Mouse (Mus musculus) heart, postnatal 10 days (tissue): ENCODE measurements around the gene Tex44. TPM values are rescaled to one million over a fixed set of nuclear protein-coding genes. Genes with fewer than 3 reads are reported as not detected.

ENCODE experiments used
- DNase-seq, 2 experiments: peaks; one replicate each; pipeline ENCODE4 v3.0.0; 2021
- intact Hi-C: fragments of 180-260 bp; cut with DNase I; formaldehyde crosslinking; loops from one replicate; pipeline ENCODE4 v1.15.1; 2025
- total RNA-seq, 2 experiments: library from RNA; stranded (reverse); gene quantifications; 2 replicates each; pipeline ENCODE4 v1.2.3; 2021

Tex44 gene
- total RNA-seq: not detected

DNA sequence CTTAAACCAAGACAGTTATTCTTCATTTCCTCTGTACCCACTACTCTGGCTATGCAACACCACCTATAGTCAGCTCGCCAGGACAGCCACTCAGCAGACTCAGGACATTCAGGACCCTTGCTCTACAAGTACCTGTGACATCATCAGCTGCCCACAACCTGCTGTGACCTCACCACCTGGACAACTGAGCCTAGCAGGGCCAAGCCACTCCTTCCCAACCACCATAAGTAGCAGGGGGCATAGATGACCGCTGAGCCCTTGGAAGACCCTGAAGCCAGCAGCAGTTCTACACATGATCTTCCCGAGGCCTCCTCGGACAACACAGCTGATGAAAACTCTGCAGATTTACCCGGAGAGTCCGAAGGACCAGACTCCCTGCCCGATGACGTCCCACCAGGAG lies at the start of gene Tex44, which contains the start of gene Nmur1:
TSS of gene Tex44 (plus strand) at position 202 of the 400 bp plus-strand sequence.
TSS of gene Nmur1 (minus strand) at position 101 of the 400 bp plus-strand sequence.
- intact Hi-C loops: no loop called here
- no peak for DNase-seq

DNA sequence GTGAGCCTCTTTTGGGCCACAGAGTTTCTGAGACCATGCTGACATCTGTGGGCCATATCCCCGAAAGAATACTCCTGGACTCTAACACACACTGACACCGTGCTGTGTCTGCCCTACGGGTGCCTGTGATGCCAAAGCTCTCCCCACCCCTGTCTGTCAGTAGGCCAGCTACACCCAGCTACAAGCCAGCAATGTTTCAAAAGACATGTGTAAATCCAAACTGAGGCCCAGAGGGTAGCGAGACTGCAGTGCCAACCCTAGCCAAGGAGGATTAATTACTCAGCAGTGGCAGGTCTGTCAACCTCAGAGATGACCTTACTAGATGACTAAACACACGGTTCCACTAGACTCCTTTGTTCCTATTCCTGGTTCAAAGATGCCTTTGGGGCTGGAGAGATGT lies 49.8 kb upstream of the Tex44 start:
- no peak for DNase-seq
- intact Hi-C loops: no loop called here

DNA sequence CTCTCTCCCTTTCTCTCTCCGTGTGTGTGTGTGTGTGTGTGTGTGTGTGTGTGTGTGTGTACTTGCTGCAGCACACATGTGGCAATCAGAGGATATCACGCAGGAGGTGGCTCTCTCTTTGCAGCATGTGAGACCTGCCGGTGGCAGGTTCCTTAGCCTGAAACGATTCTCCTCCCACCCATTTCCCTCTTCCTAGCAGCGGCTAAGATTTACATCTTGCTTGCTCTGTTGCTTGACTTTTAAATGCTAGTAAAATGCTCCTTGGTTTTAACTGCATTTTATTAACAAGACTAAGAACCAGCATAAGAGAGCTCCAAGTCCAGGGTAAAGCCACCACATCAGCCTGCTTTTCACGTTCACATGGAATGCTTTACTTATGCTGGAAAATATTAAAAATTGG lies 47.5 kb upstream of the Tex44 start:
- intact Hi-C loops: no loop called here
- DNase-seq: no peak

- intact Hi-C loops: no loop called here
- peak; percentile 36 to 52 for DNase-seq
Measured at GRCm38 (mm10) chr1:86379161-86379569, 47.0 kb upstream of the Tex44 start.

GRCm38 (mm10) chr1:86381027-86381426 lies 45.1 kb upstream of the Tex44 start:
- intact Hi-C loops: no loop called here
- DNase-seq: peak; percentile 45 to 72

DNA sequence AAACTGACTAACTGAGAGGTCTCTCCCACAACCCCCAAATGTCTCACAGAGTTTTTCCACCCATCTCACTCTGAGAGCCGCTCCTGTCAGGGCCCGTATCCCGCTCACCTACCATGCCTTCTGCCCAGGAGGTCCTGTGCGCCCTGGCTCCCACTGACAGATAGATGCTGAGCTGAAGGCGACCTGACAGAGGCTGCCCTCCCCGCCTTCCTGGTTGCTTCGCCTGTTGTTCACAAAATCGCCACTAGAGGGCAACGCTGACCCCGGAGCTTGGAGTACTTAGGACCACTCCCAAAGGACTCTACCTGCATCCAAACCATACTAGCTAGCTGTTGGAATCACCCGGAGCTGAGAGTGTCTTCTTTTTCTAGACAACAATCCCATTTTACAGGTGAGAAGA lies 36.9 kb upstream of the Tex44 start:
- peak; percentile 76 to 86 for DNase-seq
- intact Hi-C loops: loop anchor here (2.0 kb wide), 1 partner anchor 42 kb away; no protein-coding TSS in a partner anchor

DNA sequence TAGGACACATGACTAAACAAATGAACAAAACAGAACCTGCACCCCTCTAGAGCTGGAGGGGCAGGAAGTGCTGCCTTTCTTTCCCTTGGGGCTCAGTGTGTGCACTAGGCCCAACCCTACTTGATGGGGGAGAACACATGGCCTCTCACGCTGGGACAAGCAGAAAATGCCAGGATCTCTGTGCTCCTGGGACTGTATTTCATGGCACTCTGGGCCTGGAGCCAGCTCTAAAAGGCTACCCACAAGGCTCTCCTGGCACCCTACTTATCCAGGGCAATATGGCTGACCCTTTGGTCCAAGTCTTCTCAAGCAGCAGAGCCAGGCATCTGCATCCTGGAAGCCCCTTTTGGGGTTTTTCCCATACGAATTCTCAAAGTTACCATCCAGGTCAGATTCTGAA lies 34.7 kb upstream of the Tex44 start:
- intact Hi-C loops: no loop called here
- DNase-seq: no peak

- intact Hi-C loops: no loop called here
- DNase-seq: no peak
Measured at GRCm38 (mm10) chr1:86393219-86393618, 32.9 kb upstream of the Tex44 start.

DNA sequence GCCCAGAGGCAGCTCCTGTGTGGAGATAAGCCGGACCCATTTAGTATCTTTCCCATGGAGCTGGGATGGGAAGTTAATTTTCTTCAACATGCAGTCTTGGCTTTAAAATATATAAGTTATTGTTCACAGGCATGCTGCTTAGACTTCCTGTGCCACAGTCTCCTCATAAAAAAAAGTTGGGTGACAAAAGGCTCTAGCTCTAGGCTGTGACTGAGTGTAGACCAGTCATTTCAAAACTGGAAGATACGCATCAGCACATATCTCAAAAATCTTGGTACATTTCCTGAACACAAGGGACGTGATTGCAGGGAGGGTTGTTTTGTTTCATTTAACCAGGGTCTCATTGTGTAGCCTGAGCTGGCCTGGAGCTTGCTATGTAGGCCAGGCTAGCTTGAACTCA lies 31.9 kb upstream of the Tex44 start:
- DNase-seq: no peak
- intact Hi-C loops: no loop called here

DNA sequence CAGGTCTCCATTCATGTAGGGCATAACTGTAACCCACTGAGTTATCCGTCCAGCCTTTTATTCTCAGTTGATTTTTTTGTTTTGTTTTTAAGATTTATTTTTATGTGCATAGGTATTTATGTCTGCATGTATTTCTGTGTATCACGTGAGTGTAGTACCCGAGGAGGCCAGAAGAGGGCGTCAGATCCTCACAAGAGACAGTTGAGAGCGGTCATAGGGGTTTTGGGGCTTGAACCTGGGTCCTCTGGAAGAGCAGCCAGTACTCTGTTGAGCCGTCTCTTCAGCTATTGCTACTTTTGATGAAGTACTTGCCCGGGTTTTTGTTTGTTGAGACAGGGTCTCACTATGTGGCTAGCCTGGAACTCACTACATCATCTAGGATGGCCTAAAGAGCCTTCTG lies 30.2 kb upstream of the Tex44 start:
- no peak for DNase-seq
- intact Hi-C loops: no loop called here

GRCm38 (mm10) chr1:86397621-86398020 lies 28.5 kb upstream of the Tex44 start:
- DNase-seq: no peak
- intact Hi-C loops: no loop called here

- intact Hi-C loops: no loop called here
- no peak for DNase-seq
Measured at GRCm38 (mm10) chr1:86398222-86398621, 27.9 kb upstream of the Tex44 start.

DNA sequence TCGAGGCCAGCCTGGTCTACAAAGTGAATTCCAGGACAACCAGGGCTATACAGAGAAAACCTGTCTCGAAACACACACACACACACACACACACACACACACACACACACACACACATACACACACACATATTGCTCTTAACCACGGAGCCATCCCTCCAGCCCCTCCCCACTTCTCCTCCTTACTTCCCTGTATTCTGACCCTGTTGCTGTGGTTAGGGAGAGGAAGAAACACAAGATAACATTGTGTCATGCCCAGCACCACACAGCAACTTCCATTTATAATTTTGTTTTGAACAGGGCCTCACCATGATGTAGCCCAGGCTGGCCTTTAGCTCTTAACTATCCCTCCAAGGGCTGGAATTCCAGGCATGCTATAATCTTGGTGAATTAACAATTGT lies 26.8 kb upstream of the Tex44 start:
- intact Hi-C loops: no loop called here
- no peak for DNase-seq

DNA sequence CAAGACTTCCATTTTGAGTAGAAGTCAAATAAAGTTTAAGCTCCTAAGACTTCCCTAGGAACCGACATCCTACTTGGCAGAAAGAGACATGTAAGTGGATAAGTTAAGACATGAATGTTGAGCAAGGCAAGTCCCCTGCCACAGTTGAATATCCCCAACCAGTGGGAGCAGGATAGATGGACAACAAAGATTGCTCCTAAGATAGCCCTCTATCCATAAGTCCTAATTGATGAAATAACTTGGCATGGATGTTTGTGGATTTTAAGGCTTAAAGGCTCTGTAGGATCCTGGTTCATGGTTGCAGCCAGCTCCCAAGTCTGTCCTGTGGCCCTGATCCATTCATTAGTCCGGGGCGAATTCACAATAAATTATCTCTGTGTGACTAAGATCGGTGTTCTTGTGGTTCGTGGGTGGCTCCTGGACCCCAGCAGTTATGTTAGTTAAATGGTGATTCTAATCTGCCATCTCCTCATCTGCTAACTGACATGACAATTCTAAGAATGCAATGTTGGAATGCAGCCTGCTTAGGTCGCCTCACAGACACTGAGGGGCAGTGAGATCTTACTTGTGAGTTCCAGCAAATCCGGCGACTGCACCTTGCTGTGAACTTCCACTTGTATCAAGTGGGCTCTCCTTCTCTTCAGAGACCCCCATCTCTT lies 25.9 kb upstream of the Tex44 start:
- DNase-seq: no peak
- intact Hi-C loops: no loop called here

DNA sequence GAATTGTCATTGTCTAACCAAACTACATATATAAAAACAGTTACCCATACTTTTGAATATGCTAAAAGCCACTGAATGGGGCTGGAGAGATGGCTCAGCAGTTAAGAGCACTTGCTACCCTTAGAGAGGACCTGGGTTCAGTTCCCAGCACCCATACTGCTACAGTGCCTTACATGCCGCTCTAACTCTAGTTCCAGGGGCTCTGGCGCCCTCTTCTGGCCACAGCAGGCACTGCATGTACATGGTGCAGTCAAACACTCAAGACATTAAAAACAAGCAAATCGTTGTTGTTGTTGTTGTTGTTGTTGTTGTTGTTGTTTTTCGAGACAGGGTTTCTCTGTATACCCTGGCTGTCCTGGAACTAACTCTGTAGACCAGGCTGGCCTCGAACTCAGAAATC lies 21.3 kb upstream of the Tex44 start:
- DNase-seq: no peak
- intact Hi-C loops: no loop called here

- intact Hi-C loops: no loop called here
- DNase-seq: no peak
Measured at GRCm38 (mm10) chr1:86406313-86406712, 19.8 kb upstream of the Tex44 start.

GRCm38 (mm10) chr1:86406914-86407313 lies 19.2 kb upstream of the Tex44 start:
- intact Hi-C loops: no loop called here
- peak; percentile 37 to 50 for DNase-seq

DNA sequence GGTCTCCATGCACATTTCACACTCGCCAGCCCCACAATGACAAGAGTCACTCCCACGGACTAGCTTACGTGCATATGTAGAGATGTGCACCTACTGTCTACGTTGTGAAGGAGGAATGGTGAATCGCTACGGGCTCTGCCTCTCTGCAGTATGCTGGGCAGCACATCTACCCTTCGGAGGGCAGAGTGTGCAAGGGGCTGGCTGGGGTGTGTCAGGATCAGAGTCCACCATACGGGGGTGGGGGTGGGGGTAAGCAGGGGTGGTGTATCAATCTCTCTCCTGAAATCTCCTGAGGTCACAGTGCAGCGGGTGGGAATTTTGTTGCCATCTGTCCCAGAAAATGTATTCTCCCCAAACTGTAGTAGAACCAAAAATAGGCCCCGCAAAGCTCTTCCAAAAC lies 17.6 kb upstream of the Tex44 start:
- intact Hi-C loops: no loop called here
- DNase-seq: no peak

DNA sequence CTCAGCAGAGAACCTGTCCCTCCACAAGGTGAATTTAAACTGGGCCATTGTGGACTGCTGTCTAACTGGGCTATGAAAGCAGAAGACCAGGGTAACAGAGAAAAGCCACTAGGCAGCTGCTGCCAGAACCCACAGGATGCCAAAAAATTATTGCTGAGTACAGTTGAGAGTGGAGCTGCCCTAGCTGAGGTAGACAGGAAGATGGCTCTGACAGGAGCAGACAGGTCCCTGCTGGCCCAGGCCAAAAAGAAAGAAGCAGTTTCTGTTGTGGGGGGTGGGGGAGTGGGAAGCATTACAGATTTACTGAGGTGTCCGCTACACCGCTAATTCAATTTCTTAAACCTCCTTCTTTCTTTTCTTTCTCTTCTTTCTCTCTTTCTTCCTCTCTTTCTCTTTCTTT lies 16.7 kb upstream of the Tex44 start:
- intact Hi-C loops: no loop called here
- DNase-seq: no peak

- DNase-seq: no peak
- intact Hi-C loops: no loop called here
Measured at GRCm38 (mm10) chr1:86414715-86415114, 11.4 kb upstream of the Tex44 start.

DNA sequence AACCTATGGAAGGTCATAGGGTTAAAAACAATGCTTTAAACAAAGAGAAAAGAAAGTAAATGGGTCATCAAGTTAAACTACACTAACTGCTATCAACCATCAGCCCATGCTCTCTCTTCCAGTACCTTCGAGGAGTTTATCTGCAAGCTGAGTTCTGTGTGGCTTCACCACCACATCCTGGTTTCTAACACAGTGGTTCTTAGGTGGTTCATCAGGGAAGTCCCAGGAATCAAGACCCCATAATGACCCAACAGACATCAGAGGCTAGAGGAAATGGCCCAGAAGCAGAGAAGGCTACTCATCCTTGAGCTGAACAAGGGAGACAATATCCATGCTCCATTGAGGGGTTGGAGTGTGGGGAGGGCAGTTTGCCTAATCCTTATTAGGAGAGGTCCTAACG lies 11.0 kb upstream of the Tex44 start:
- intact Hi-C loops: no loop called here

DNA sequence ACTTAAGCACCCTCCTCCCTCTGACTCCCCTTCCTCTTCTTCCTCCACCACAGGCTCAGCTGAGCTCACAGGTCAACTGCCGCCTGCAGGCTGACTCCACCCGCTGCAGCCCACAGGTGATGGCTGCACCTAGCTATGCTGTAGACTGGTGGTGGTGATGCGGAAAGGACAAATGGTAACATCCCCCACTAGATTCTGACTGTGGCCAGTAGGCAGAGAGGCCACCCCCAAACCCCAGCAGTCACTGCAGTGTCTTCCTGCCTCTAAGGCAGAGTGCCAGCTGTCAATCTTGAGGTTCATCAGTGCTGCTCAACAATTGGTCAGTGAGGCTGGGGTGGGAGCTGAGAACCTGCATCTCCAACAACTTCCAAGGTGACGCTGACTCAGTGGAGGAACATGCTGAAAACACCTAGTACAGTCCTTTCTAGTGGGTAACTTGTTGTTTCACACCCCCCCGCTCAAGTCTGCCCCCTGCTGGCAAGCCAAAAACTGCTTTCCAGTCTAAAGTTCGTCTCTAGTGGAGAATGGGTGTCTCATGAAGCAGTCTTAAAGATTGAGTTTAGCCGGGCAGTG lies 10.4 kb upstream of the Tex44 start:
- intact Hi-C loops: loop anchor here (1.0 kb wide), 1 partner anchor 15 kb away; no protein-coding TSS in a partner anchor
- peak in 1 of 2 experiments; percentile 52 for DNase-seq

More for the DNA sequence above, 11.0 kb upstream of the Tex44 start:
- no peak for DNase-seq
